Mouse (Mus musculus) layer of hippocampus, adult 9-10 months (tissue): ENCODE results near the gene Gtf2h4.

ENCODE experiments used
- DNase-seq: peaks from one replicate; pipeline ENCODE4 v3.0.0; 2022; ENCODE audit warnings: low spot score

Gene Gtf2h4

DNA sequence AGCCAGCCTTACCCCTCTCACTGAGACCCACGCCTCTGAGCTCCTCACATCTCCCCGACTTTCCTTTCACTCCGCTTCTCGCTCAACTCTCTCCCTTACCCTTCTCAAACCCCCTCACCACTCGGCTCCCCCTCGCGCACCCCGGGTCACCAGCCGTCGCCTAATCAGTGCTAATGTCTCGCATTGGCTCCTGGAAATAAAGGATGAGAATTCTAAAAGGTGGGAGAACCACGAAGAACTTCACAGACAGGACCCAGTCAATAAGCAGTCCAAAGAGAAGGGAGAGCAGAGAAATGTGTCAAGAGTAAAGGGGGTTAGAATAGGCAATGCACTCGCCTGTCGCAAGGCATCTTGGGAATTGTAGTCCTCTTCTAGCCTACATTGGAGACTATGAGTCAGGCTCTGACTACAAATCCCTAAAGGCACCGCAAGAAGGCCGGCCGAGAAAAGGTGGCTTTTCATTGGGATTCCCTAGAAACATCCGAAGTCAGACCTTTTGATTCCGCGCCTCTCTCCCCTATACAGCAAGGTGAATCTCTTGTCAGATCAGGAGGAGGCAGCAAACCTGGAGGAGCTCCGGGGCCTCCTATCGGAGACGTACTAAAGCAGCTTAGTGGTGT is at the start of gene Gtf2h4:
Gtf2h4 (minus strand) TSS at position 324 of the 620 bp plus-strand sequence.
- peak; percentile 97 for DNase-seq

- DNase-seq: no peak
These were observed 48.1 kb upstream of the Gtf2h4 start for GRCm38 (mm10) chr17:35721676-35722075.

GRCm38 (mm10) chr17:35720340-35720727 is 46.8 kb upstream of the Gtf2h4 start:
- no peak for DNase-seq

DNA sequence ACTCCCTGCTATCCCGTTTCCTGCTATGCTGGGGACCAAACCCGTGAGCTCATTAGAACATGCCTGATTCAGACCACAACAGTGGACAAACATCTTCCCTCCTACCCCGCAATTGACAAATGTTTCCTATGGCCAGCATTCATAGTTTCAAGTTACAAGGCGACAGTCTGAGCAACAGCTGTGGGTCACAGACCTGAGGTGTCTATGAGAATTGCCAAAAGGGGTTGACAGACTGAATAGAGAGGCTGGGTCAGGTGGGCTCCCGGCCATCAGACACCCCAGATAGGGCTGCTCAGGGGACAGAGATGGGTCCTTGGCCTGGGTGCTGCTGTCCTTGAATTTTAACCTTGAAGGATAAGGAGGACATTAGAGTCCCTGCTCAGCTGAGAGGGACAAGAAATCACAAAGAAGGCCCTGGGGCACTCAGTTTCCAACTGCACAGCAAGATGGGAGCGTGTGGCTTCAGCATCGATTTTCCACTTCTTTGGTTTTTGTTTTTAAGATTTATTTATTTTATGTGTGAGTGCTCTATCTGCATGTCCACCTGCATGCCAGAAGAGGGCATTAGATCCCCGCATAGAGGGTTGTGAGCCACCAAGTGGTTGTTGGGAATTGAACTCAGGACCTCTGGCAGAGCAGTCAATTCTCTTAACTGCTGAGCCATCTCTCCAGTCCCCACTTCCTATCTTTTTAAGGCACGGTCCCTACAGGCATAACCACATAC is 46.2 kb upstream of the Gtf2h4 start:
- no peak for DNase-seq

DNA sequence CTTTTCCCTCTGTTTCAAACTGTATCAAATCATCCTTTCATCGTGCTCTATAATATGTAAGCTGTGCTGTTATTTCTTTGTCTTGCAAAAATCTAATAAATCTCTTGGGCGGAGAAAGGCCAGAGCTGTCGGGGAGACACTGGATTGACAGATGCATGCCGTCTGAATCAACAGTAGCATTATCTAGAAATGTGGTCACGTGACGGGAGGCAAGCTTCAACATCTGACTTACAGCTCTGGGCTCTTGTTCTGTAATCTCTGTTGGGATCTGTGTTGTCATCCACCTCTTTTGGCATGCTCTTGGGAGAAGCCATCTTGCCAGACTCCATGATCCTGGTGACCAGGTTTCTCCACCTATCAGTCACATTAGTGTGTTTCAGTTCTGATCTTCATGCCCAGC is 43.5 kb upstream of the Gtf2h4 start:
- DNase-seq: no peak

DNA sequence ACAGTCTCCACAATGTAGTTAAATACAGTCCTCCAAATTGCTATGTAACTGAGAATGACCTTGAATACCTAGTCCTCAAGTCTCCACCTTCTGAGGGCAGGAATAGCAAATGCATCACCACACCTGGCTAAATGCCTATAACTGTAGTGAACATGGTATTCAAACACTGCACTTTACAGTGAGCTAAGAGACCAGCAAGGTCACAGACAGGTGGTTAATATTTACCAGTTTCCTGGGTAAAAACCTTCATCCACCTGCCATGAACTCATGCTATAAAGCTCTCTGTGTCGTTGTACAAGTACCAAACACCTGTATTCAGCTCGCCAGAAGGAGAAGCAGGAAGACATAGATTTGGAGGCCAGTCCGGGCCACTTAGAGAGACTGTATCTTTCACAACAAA is 42.6 kb upstream of the Gtf2h4 start:
- no peak for DNase-seq

DNA sequence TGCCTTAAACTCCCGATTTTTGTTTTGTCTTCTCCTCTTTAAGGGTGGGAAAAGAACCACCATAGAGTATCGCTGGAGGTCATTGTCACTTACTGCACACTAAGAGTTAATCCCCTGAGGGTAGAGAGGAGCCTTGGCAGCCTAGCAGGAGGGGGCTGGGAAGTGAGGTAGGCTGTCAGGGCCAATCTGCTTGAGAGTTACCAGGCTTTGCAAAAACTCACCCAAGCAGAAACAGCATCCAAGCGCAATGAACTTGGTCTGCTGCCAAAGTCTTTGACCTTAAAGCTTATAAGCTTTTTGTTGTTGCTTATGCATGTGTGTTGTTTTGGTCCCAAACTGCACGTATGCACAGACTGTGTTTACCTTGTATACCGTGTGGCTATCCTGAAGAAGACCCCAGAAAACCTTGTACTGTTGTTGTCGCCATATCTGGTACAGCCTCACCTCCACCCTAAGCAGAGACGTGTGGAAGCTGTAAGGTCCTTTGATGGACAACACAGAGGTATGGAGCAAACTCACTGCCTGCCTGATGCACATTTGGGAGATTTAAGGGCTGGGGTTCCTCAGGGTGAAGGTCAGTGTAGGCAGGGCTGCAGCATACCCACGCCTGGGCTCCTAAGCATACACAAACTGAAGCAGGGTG is 37.3 kb upstream of the Gtf2h4 start:
- DNase-seq: no peak

DNA sequence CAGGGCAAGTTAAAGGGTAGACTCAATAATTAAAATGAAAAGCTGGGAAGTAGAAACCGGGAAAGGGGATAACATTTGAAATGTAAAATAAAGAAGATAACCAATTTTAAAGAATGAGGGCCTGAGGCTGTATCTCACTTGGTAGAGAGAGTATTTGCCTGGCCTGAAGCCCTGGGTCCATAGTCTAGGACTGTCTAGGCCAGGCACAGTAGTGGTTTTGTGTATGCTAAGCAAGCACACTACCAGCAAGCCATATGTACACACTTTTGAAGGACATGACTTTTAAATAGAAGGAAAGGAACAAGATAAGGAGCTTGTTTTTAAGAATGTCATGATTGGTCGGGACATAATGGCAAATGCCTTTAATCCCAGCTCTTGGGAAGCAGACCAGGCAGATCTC is 35.1 kb upstream of the Gtf2h4 start:
- DNase-seq: no peak

- no peak for DNase-seq
These were observed 34.4 kb upstream of the Gtf2h4 start for GRCm38 (mm10) chr17:35707929-35708328.

GRCm38 (mm10) chr17:35705836-35706235 is 32.3 kb upstream of the Gtf2h4 start:
- DNase-seq: no peak

DNA sequence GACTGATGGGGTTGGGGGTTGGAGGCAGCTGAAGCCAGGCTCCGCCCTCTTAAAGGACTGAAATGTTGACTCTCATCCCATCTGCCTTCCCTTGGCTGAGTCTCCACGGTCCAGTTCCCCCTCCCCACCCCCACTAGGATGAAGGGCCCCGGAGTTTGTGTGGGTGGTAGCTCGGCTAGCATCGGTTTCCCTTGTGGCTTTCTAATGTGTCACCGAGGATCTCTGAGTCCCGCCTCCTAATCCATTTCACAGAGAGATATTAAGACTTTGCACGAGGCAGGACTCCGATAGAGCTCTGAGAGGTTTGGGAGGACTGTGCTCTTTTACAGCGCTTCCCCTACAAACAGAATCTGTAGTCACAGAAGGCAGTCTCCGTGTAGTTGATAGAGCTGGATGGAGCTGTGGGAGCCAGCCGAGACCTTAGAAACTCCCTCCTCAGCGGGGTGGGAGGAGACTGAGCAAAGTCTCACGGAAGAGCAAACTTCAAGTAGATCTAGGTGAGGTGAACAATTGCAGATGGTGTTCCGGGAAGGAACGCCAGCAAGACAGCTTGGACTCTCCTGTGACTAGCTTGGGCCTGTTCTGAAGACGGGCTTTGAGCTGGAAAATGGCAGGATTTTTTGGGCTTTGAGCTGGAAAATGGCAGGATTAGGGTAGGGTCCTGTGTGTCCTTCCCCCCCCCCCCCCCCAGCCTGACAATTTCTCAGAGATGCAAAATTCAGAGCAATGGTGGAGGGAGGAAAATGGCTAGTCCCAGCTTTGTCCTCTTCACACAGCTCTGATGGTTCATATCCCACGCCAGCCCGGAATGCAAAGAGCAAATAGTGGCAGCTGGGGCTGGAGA is 31.3 kb upstream of the Gtf2h4 start, which contains the start of gene Ddr1:
Ddr1 (minus strand) TSS at position 1 of the 844 bp plus-strand sequence.
- no peak for DNase-seq

DNA sequence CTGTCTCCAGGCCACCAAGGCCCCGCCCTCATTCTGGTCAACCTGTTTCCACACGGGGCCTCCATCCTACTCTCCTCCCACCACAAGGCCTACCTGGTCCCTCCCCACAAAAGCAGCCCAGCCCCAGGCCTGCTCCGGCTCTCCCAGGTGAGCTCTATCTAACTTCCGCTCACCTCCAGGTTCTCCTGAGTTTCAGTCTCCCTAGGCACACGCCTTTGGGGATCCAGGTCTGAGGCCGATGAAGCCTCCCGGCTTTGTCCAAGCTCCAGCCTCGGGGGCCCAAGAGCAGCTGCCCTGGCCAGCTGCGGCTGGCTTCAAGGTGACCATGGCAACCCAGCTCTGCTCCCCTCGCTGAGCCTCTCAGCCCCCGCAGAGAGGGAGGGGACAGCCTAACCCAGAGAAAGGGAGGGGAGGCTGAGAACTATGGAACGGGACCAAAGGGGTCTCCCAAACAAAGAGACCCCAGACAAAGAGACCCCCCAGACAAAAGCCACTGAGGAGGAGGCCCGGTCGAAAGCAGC is 30.3 kb upstream of the Gtf2h4 start:
- DNase-seq: no peak

DNA sequence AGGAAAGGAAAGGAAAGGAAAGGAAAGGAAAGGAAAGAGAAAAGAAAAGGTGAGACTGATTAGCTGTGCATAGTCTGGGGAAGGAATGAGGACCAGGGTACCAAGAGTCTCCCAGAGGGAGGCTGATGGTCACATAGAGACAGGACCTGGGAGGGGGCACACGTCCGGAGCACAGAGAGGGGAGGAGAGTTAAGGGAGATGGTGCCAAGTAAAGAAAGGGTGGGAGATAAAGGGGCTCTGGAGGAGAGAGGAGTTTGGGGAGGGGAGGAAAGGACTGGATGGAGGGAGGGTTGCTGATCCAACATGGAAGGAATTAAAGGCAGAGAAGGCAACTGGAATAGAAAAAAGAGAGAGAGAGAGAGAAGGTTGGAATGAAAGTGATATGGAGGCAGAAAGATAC is 29.5 kb upstream of the Gtf2h4 start:
- no peak for DNase-seq

- no peak for DNase-seq
These were observed 29.1 kb upstream of the Gtf2h4 start for GRCm38 (mm10) chr17:35702605-35703004.

GRCm38 (mm10) chr17:35701978-35702461 is 28.5 kb upstream of the Gtf2h4 start:
- no peak for DNase-seq

GRCm38 (mm10) chr17:35701203-35701977 is 27.9 kb upstream of the Gtf2h4 start:
- DNase-seq: no peak

- no peak for DNase-seq
These were observed 26.9 kb upstream of the Gtf2h4 start for GRCm38 (mm10) chr17:35700371-35700961.

DNA sequence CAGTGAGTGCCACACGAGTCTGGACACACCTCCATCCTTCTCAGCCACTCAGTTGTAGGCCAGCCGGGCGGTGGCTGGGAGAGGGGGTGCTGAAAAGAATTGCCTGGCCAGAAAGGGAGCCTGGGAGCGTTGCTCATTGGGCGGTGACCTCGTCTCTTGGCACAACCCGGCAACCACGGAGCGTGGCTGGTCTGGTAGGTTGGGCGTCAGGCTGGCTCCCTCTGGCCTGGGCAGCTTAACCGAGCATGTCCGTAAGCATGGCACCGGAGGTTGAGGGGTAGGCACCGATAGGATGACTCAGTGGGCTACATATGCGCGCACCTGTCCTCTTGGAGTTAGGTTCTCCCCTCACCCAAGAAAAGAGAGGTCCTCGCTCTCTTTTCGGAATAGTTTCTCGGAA is 26.4 kb upstream of the Gtf2h4 start:
- no peak for DNase-seq

DNA sequence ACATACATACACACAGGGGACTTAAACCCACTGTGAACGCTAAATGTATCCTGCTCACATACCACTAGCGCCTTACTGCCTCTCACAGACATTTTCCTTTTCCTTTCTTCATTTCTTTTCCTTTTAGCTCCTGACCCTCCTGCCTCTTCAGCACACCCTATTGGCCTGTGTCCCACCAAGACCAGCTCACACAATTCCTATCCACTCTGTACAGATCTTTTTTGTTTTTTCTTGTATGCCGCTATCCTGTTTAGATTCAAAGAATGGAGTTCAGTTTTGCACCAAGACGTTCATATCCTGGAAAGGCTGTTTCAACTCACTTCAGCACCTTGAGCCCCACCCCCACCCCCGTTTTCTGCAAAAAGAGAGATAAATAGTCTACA is 25.0 kb upstream of the Gtf2h4 start:
- no peak for DNase-seq

- DNase-seq: no peak
These were observed 24.4 kb upstream of the Gtf2h4 start for GRCm38 (mm10) chr17:35697759-35698500.
